Comparison of ENCODE assay signal across 23 mouse cellular contexts in the genomic region with DNA sequence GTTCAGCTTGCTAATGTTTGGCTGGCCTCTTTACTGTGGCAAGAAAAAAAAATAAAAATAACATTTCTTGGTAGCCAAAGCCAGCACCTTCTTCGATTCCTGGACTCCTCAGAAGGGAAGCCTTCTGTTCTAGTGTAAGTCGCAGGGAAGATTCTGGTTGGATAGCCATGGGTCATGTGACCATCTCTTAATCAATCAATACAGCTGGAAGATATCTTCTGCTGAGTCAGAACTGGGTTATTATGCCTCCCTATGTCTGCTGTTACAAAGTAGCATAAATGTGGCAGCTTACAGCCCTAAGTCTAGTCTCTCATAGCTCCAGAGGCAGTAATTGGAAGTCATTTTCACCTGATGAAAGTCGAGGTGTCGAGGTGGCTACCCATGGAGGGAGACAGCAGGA. TPM values are rescaled to one million over a fixed set of nuclear protein-coding genes. Genes with fewer than 3 reads are reported as not detected.
"Had no signal": no experiment of that assay in that cellular context is flagged by ENCODE, and none has a peak within 500 bp of the region (broad histone marks: within the 10 kb centered on the region; RNA-seq: fewer than 3 reads in every experiment).

No protein-coding gene starts in this region.

- H3K9me3 ChIP-seq: midbrain, embryonic 10.5 days; midbrain, embryonic 12.5 days; neural tube, embryonic 13.5 days; neural tube, embryonic 15.5 days had no signal

- H3K9ac ChIP-seq: lung, embryonic 14.5 days; midbrain, embryonic 12.5 days; neural tube, embryonic 13.5 days; neural tube, embryonic 15.5 days had no signal

- H3K4me3 ChIP-seq: midbrain, embryonic 10.5 days; midbrain, embryonic 12.5 days; myocyte; neural tube, embryonic 13.5 days; neural tube, embryonic 15.5 days had no signal

- H3K27me3 ChIP-seq: midbrain, embryonic 12.5 days; neural tube, embryonic 13.5 days had no signal

- DNase-seq: lung, adult 18-20 months; lung, embryonic 14.5 days; lung, postnatal 10 days; lung, postnatal 4 days; midbrain, embryonic 14.5 days; retina, postnatal 1 day; right cerebral cortex, adult 18-20 months; right cerebral cortex, postnatal 25 days; right cerebral cortex, postnatal 4 days; spleen, adult 18-20 months; thymus, adult 2 months; thymus, postnatal 25 days; thymus, postnatal 4 days had no signal

- H3K4me1 ChIP-seq: midbrain, embryonic 12.5 days; neural tube, embryonic 13.5 days had no signal

- H3K27ac ChIP-seq: midbrain, embryonic 10.5 days; midbrain, embryonic 12.5 days; neural tube, embryonic 13.5 days; neural tube, embryonic 15.5 days had no signal

- H3K36me3 ChIP-seq: midbrain, embryonic 10.5 days; midbrain, embryonic 12.5 days; neural tube, embryonic 13.5 days; neural tube, embryonic 15.5 days had no signal

- ATAC-seq: midbrain, embryonic 16.5 days had no signal

- H3K4me2 ChIP-seq: lung, embryonic 14.5 days; midbrain, embryonic 12.5 days; neural tube, embryonic 13.5 days; neural tube, embryonic 15.5 days had no signal

RNA-seq across cellular contexts. Expression of a gene that starts 23.1 kb away (rescaled TPM):
- total RNA-seq: megakaryocyte, adult 5-6 weeks; megakaryocyte-erythroid progenitor cell, adult 5-6 weeks had no signal
- polyA plus RNA-seq: lung, embryonic 16.5 days; midbrain, embryonic 12.5 days; midbrain, embryonic 14.5 days; myocyte; neural tube, embryonic 11.5 days had no signal
